Mouse (Mus musculus) myocyte (in vitro differentiated cells): ENCODE results near the gene Sema5a. TPM values are rescaled to one million over a fixed set of nuclear protein-coding genes. Genes with fewer than 3 reads are reported as not detected.

ENCODE experiments used
- H3K27me3 ChIP-seq: one replicate; pipeline ENCODE4 v1.6.1; 2011; ENCODE audit not compliant: control insufficient read depth, insufficient read depth, insufficient read length
- H3K36me3 ChIP-seq: one replicate; pipeline ENCODE4 v1.6.1; 2011; ENCODE audit not compliant: control insufficient read depth, insufficient read depth
- H3K4me2 ChIP-seq: one replicate; pipeline ENCODE4 v1.6.1; 2011; ENCODE audit warnings: low read depth, control low read depth
- H3K4me3 ChIP-seq: one replicate; pipeline ENCODE4 v1.5.1; 2011; ENCODE audit warnings: mild to moderate bottlenecking, control low read depth, moderate library complexity
- H3K79me2 ChIP-seq: one replicate; pipeline ENCODE4 v1.6.1; 2011; ENCODE audit not compliant: control insufficient read depth, insufficient read depth
- H3ac ChIP-seq: one replicate; pipeline ENCODE4 v1.6.1; 2011; ENCODE audit not compliant: control insufficient read depth, insufficient read length
- CEBPB ChIP-seq: IDR thresholded peaks from 2 replicates; pipeline ENCODE4 v1.6.1; 2011; ENCODE audit warnings: mild to moderate bottlenecking, moderate library complexity; ENCODE audit not compliant: poor library complexity, insufficient read depth, severe bottlenecking
- E2F4 ChIP-seq: IDR thresholded peaks from one replicate; pipeline ENCODE4 v1.6.1; 2011; ENCODE audit warnings: mild to moderate bottlenecking, control low read depth, moderate library complexity; ENCODE audit not compliant: insufficient read depth
- MAX ChIP-seq: IDR thresholded peaks from one replicate; pipeline ENCODE4 v1.6.1; 2011; ENCODE audit warnings: low read depth, mild to moderate bottlenecking, control low read depth
- MYOD1 ChIP-seq, 3 experiments: IDR thresholded peaks; one replicate each; pipeline ENCODE4 v1.6.1; 2011; ENCODE audit warnings: control low read depth in 2 of 3, low read depth in 2 of 3, mild to moderate bottlenecking in 2 of 3, moderate library complexity in 1 of 3; ENCODE audit not compliant: insufficient read length in 2 of 3, control insufficient read depth in 1 of 3
- MYOG ChIP-seq, 3 experiments: IDR thresholded peaks; one replicate each; pipeline ENCODE4 v1.6.1; 2011; ENCODE audit warnings: control low read depth in 2 of 3, low read depth in 2 of 3, mild to moderate bottlenecking in 2 of 3; ENCODE audit not compliant: insufficient read length in 2 of 3, control insufficient read depth in 1 of 3, insufficient read depth in 1 of 3
- POLR2A ChIP-seq: IDR thresholded peaks from one replicate; pipeline ENCODE4 v1.6.1; 2011; ENCODE audit warnings: low read depth, mild to moderate bottlenecking, control low read depth, moderate library complexity; ENCODE audit not compliant: insufficient read length
- POLR2AphosphoS2 ChIP-seq: IDR thresholded peaks from one replicate; pipeline ENCODE4 v1.6.1; 2011; ENCODE audit warnings: low read depth, control low read depth; ENCODE audit not compliant: insufficient read length
- REST ChIP-seq: IDR thresholded peaks from one replicate; pipeline ENCODE4 v1.6.1; 2011; ENCODE audit warnings: mild to moderate bottlenecking, control low read depth, moderate library complexity; ENCODE audit not compliant: insufficient read depth, insufficient read length
- SRF ChIP-seq: IDR thresholded peaks from one replicate; pipeline ENCODE4 v1.6.1; 2011; ENCODE audit warnings: low read depth; ENCODE audit not compliant: control insufficient read depth, insufficient read length
- TCF12 ChIP-seq: IDR thresholded peaks from one replicate; pipeline ENCODE4 v1.6.1; 2011; ENCODE audit warnings: mild to moderate bottlenecking, control low read depth; ENCODE audit not compliant: poor library complexity, insufficient read depth, severe bottlenecking
- TCF3 ChIP-seq: IDR thresholded peaks from one replicate; pipeline ENCODE4 v1.6.1; 2011; ENCODE audit warnings: low read depth, control low read depth; ENCODE audit not compliant: insufficient read length
- USF1 ChIP-seq: IDR thresholded peaks from one replicate; pipeline ENCODE4 v1.6.1; 2011; ENCODE audit warnings: low read depth, mild to moderate bottlenecking, control low read depth, moderate library complexity
- polyA plus RNA-seq: library from polyadenylated mRNA; unstranded; fragments of >200 nt; fragmentation: generic; extraction: Trizol; gene quantifications from one replicate; pipeline ENCODE4 v1.2.1, GENCODE M21; 2012; ENCODE audit warnings: missing spikeins

Gene Sema5a
- polyA plus RNA-seq, 1 experiment: 7.1 TPM

GRCm38 (mm10) chr15:32396241-32396890 is 151.8 kb downstream of the Sema5a start:
- no peaks in the 10 kb centered on the region for H3K36me3 ChIP-seq
- H3ac ChIP-seq: no peak overlapping the region
- H3K4me2 ChIP-seq: no peak overlapping the region
- no peaks in the 10 kb centered on the region for H3K27me3 ChIP-seq
- no peak overlapping the region for H3K4me3 ChIP-seq
- no peak for TF ChIP-seq TCF12
- no peak for TF ChIP-seq E2F4
- no peak for TF ChIP-seq POLR2AphosphoS2
- TF ChIP-seq MYOG (IDR thresholded peaks at IDR 0.05; ENCODE audit: control insufficient read depth in 1 of 3, insufficient read depth in 1 of 3, insufficient read length in 2 of 3, low read depth in 2 of 3): no peak
- no peak for TF ChIP-seq POLR2A
- no peak for TF ChIP-seq MYOD1 (IDR thresholded peaks at IDR 0.05; ENCODE audit: control insufficient read depth in 1 of 3, insufficient read length in 2 of 3, low read depth in 2 of 3)
- no peak for TF ChIP-seq TCF3
- TF ChIP-seq REST: no peak
- no peak for TF ChIP-seq USF1
- no peak for TF ChIP-seq SRF
- no peak for TF ChIP-seq MAX
- TF ChIP-seq CEBPB: no peak
- H3K79me2 ChIP-seq: no peaks in the 10 kb centered on the region

GRCm38 (mm10) chr15:32397064-32397463 is 152.5 kb downstream of the Sema5a start:
- Histone ChIP-seq H3K4me3 (no peak overlapping the region), H3ac (no peak overlapping the region), H3K27me3 (no peaks in the 10 kb centered on the region), H3K4me2 (no peak overlapping the region), H3K36me3 (no peaks in the 10 kb centered on the region), H3K79me2 (no peaks in the 10 kb centered on the region)
- TF ChIP-seq MYOD1 (IDR thresholded peaks at IDR 0.05; ENCODE audit: control insufficient read depth in 1 of 3, insufficient read length in 2 of 3, low read depth in 2 of 3) (no peak), CEBPB (peak; percentile 66)

- Histone ChIP-seq H3ac (no peak overlapping the region), H3K79me2 (no peaks in the 10 kb centered on the region), H3K4me3 (no peak overlapping the region), H3K36me3 (no peaks in the 10 kb centered on the region), H3K4me2 (no peak overlapping the region), H3K27me3 (no peaks in the 10 kb centered on the region)
- no peak for TF ChIP-seq MYOG (IDR thresholded peaks at IDR 0.05; ENCODE audit: control insufficient read depth in 1 of 3, insufficient read depth in 1 of 3, insufficient read length in 2 of 3, low read depth in 2 of 3)
- no peak for TF ChIP-seq TCF3
- TF ChIP-seq SRF: no peak
- TF ChIP-seq E2F4: no peak
- no peak for TF ChIP-seq CEBPB
- no peak for TF ChIP-seq USF1
- no peak for TF ChIP-seq TCF12
- TF ChIP-seq POLR2AphosphoS2: no peak
- TF ChIP-seq MAX: no peak
These were observed 154.1 kb downstream of the Sema5a start for GRCm38 (mm10) chr15:32398721-32399120.

GRCm38 (mm10) chr15:32401909-32402527 is 157.4 kb downstream of the Sema5a start:
- H3ac ChIP-seq: no peak overlapping the region
- TF ChIP-seq MYOD1 (IDR thresholded peaks at IDR 0.05; ENCODE audit: control insufficient read depth in 1 of 3, insufficient read length in 2 of 3, low read depth in 2 of 3) (peak in 1 of 3 experiments; percentile 43), E2F4 (no peak)
- no peaks in the 10 kb centered on the region for H3K79me2 ChIP-seq
- no peaks in the 10 kb centered on the region for H3K36me3 ChIP-seq
- H3K27me3 ChIP-seq: no peaks in the 10 kb centered on the region
- no peak overlapping the region for H3K4me3 ChIP-seq
- peak overlapping the region; percentile 24 for H3K4me2 ChIP-seq

GRCm38 (mm10) chr15:32403321-32403720 is 158.7 kb downstream of the Sema5a start:
- no peaks in the 10 kb centered on the region for H3K27me3 ChIP-seq
- no peak overlapping the region for H3K4me2 ChIP-seq
- TF ChIP-seq MYOG (IDR thresholded peaks at IDR 0.05; ENCODE audit: control insufficient read depth in 1 of 3, insufficient read depth in 1 of 3, insufficient read length in 2 of 3, low read depth in 2 of 3) (no peak), POLR2AphosphoS2 (no peak), REST (no peak), POLR2A (no peak), TCF12 (no peak), SRF (no peak)
- H3ac ChIP-seq: no peak overlapping the region
- H3K4me3 ChIP-seq: no peak overlapping the region
- no peaks in the 10 kb centered on the region for H3K36me3 ChIP-seq
- H3K79me2 ChIP-seq: no peaks in the 10 kb centered on the region
